Mouse (Mus musculus) CH12.LX (cell line): ENCODE measurements around the gene Mok. TPM values are rescaled to one million over a fixed set of nuclear protein-coding genes. Genes with fewer than 3 reads are reported as not detected.

Experiments used
- DNase-seq: peaks from one replicate; pipeline ENCODE4 v3.0.0-alpha.2; 2013; ENCODE audit errors: extremely low read depth
- H3K27ac ChIP-seq: 2 replicates; pipeline ENCODE4 v1.5.1; 2012; ENCODE audit warnings: low read depth, mild to moderate bottlenecking, control low read depth, moderate library complexity; ENCODE audit not compliant: insufficient read depth
- H3K27me3 ChIP-seq: replicated peaks from 2 replicates; pipeline ENCODE3; 2012; ENCODE audit warnings: inconsistent platforms
- H3K36me3 ChIP-seq, 2 experiments: replicated peaks in 1 of 2; 2 replicates each; pipeline versions ENCODE3 to v1.6.1; 2012; ENCODE audit warnings: inconsistent platforms in 1 of 2, low read length in 1 of 2, mild to moderate bottlenecking in 1 of 2, mixed read lengths in 1 of 2, moderate library complexity in 1 of 2; ENCODE audit not compliant: control insufficient read depth in 1 of 2, insufficient read depth in 1 of 2
- H3K4me1 ChIP-seq, 2 experiments: 2 replicates each; pipeline ENCODE4 v1.6.1; 2012; ENCODE audit warnings: inconsistent platforms in 1 of 2, moderate library complexity in 1 of 2; ENCODE audit not compliant: insufficient read depth in 2 of 2, control insufficient read depth in 1 of 2
- H3K4me2 ChIP-seq: 2 replicates; pipeline ENCODE4 v1.6.1; 2012; ENCODE audit warnings: low read depth, mild to moderate bottlenecking, control low read depth; ENCODE audit not compliant: poor library complexity, insufficient read depth, severe bottlenecking
- H3K4me3 ChIP-seq, 3 experiments: fragments of 150-350 bp in 1 of 3; sonication (generic) in 1 of 3; replicated peaks in 1 of 3; 2 replicates each; pipeline versions ENCODE3 to v1.5.1; 2011 to 2012; ENCODE audit warnings: low read depth in 2 of 3, low read length in 2 of 3, mild to moderate bottlenecking in 2 of 3, moderate library complexity in 2 of 3, control low read depth in 1 of 3, improper control_type of control experiment in 1 of 3, inconsistent platforms in 1 of 3, mixed read lengths in 1 of 3; ENCODE audit not compliant: poor library complexity in 1 of 3
- H3K79me2 ChIP-seq: replicated peaks from 2 replicates; pipeline ENCODE4 v1.6.1; 2012; ENCODE audit warnings: mild to moderate bottlenecking, moderate library complexity; ENCODE audit not compliant: control insufficient read depth, poor library complexity, insufficient read depth, severe bottlenecking; ENCODE audit errors: extremely low read depth
- H3K9ac ChIP-seq: 2 replicates; pipeline ENCODE4 v1.6.1; 2012; ENCODE audit warnings: low read depth, mild to moderate bottlenecking, control low read depth, moderate library complexity; ENCODE audit not compliant: insufficient read depth
- H3K9me3 ChIP-seq: replicated peaks from 2 replicates; pipeline ENCODE3; 2012; ENCODE audit warnings: low read length, inconsistent platforms, mixed read lengths
- BHLHE40 ChIP-seq: IDR thresholded peaks from 2 replicates; pipeline ENCODE4 v1.6.1; 2011; ENCODE audit warnings: mild to moderate bottlenecking, low read depth, low read length, improper control_type of control experiment
- CHD1 ChIP-seq: IDR thresholded peaks from 2 replicates; pipeline ENCODE4 v1.6.1; 2012; ENCODE audit warnings: low read depth, low read length, improper control_type of control experiment, inconsistent platforms
- CHD2 ChIP-seq: IDR thresholded peaks from 2 replicates; pipeline ENCODE4 v1.6.1; 2011; ENCODE audit warnings: low read length, improper control_type of control experiment
- E2F4 ChIP-seq: IDR thresholded peaks from 2 replicates; pipeline ENCODE4 v1.6.1; 2011; ENCODE audit warnings: low read depth, low read length, improper control_type of control experiment; ENCODE audit not compliant: insufficient replicate concordance
- GABPA ChIP-seq: IDR thresholded peaks from 2 replicates; pipeline ENCODE4 v1.6.1; 2012; ENCODE audit warnings: low read depth, low read length, improper control_type of control experiment, inconsistent platforms; ENCODE audit not compliant: insufficient replicate concordance
- JUN ChIP-seq: IDR thresholded peaks from 2 replicates; pipeline ENCODE4 v1.6.1; 2011; ENCODE audit warnings: low read depth, mild to moderate bottlenecking, low read length, improper control_type of control experiment, moderate library complexity; ENCODE audit not compliant: insufficient read depth
- KAT2A ChIP-seq: IDR thresholded peaks from 2 replicates; pipeline ENCODE4 v1.6.1; 2012; ENCODE audit warnings: low read length, improper control_type of control experiment, inconsistent platforms; ENCODE audit not compliant: insufficient replicate concordance
- MAX ChIP-seq: IDR thresholded peaks from 2 replicates; pipeline ENCODE4 v1.6.1; 2011; ENCODE audit warnings: low read length, improper control_type of control experiment
- MEF2A ChIP-seq: IDR thresholded peaks from 2 replicates; pipeline ENCODE4 v1.6.1; 2014; ENCODE audit warnings: low read depth, mild to moderate bottlenecking, inconsistent platforms, low read length, improper control_type of control experiment, borderline replicate concordance
- MYC ChIP-seq: IDR thresholded peaks from 2 replicates; pipeline ENCODE4 v1.6.1; 2011; ENCODE audit warnings: low read depth, mild to moderate bottlenecking, improper control_type of control experiment, low read length
- NELFE ChIP-seq: IDR thresholded peaks from 2 replicates; pipeline ENCODE4 v1.6.1; 2011; ENCODE audit warnings: low read depth, low read length, improper control_type of control experiment
- NRF1 ChIP-seq: IDR thresholded peaks from 2 replicates; pipeline ENCODE4 v1.6.1; 2014; ENCODE audit warnings: low read depth, mild to moderate bottlenecking, inconsistent platforms, low read length, improper control_type of control experiment, moderate library complexity
- POLR2AphosphoS2 ChIP-seq: IDR thresholded peaks from 2 replicates; pipeline ENCODE4 v1.6.1; 2011; ENCODE audit warnings: low read depth, low read length, improper control_type of control experiment
- SIN3A ChIP-seq: IDR thresholded peaks from 2 replicates; pipeline ENCODE4 v1.6.1; 2012; ENCODE audit warnings: low read length, improper control_type of control experiment, inconsistent platforms
- SMC3 ChIP-seq: IDR thresholded peaks from 2 replicates; pipeline ENCODE4 v1.6.1; 2011; ENCODE audit warnings: low read depth, low read length, improper control_type of control experiment
- TBP ChIP-seq: conservative IDR thresholded peaks from 2 replicates; pipeline ENCODE4 v1.6.1; 2011; ENCODE audit warnings: low read depth, low read length, improper control_type of control experiment
- UBTF ChIP-seq: IDR thresholded peaks from 2 replicates; pipeline ENCODE4 v1.6.1; 2012; ENCODE audit warnings: low read depth, mild to moderate bottlenecking, inconsistent platforms, low read length, improper control_type of control experiment, moderate library complexity
- USF2 ChIP-seq: conservative IDR thresholded peaks from 2 replicates; pipeline ENCODE4 v1.6.1; 2011; ENCODE audit warnings: low read depth, low read length, improper control_type of control experiment
- ZMIZ1 ChIP-seq: IDR thresholded peaks from 2 replicates; pipeline ENCODE4 v1.6.1; 2012; ENCODE audit warnings: low read depth, mild to moderate bottlenecking, inconsistent platforms, low read length, improper control_type of control experiment
- dilution Hi-C: fragments of 300-500 bp; cut with MboI; formaldehyde crosslinking; loops from 2 replicates; pipeline ENCODE4 v1.14.3; 2020; ENCODE audit warnings: low sequenced_read_pairs; ENCODE audit not compliant: extremely low pct_unique_long_range_greater_than_20kb, extremely low pct_ligation_motif_present
- in situ Hi-C: fragments of 300-500 bp; cut with MboI; formaldehyde crosslinking; loops from 3 replicates; pipeline ENCODE4 v1.14.3; 2019; ENCODE audit warnings: low sequenced_read_pairs, low pct_ligation_motif_present, low pct_unique_long_range_greater_than_20kb, mixed read lengths
- polyA plus RNA-seq: library from polyadenylated mRNA; unstranded; fragments of >175 nt; gene quantifications from 2 replicates; pipeline ENCODE4 v1.2.1, GENCODE M21; 2012; ENCODE audit warnings: low read depth; ENCODE audit not compliant: insufficient read length
- total RNA-seq, 2 experiments: library from RNA; depleted of rRNA; stranded (reverse); fragments of 300-350 nt in 1 of 2; fragments of >200 nt in 1 of 2; gene quantifications; 2 replicates each; pipeline ENCODE4 v1.2.3; 2012 to 2014

The Mok gene
- total and polyA plus RNA-seq, 3 experiments = 7.1 to 11.0 (median 9.8) TPM

DNA sequence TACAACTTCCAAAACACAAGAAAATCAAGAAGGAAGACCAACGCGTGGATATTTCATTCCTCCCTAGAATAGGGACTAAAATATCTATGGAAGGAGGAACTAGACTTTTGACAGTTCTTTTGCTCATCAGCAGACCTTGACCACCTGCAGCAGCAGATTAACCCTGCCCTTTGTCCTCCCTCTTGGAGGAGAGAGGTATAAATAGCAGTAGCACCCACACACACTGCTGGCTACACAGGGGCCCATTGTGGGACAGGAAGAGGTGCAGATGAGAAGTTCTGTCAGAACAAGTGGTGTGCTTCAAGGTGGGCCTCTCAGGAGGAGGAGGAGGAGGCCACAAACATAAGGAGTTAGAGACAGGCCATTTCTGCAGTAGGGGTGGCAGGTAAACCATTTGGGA is 56.5 kb downstream of the Mok start:
- DNase-seq = no peak
- H3K9ac ChIP-seq = no peak overlapping the region
- no peaks in the 10 kb centered on the region; the same call in 1 of the 2 replicates for H3K79me2 ChIP-seq
- H3K9me3 ChIP-seq = no peaks in the 10 kb centered on the region
- H3K4me3 ChIP-seq = no peak overlapping the region
- H3K4me1 ChIP-seq = peaks cover 0 to 40% of the 10 kb centered on the region in 2 experiments; a peak in 3 of 4 replicates
- H3K4me2 ChIP-seq = no peak overlapping the region
- peaks cover 28 to 70% of the 10 kb centered on the region in 2 experiments for H3K36me3 ChIP-seq
- TF ChIP-seq KAT2A (no peak), JUN (no peak), BHLHE40 (no peak), UBTF (no peak), NELFE (no peak)
- dilution Hi-C loops (no loop called here), in situ Hi-C loops (no loop called here)
- no peak overlapping the region for H3K27ac ChIP-seq
- H3K27me3 ChIP-seq = no peaks in the 10 kb centered on the region

DNA sequence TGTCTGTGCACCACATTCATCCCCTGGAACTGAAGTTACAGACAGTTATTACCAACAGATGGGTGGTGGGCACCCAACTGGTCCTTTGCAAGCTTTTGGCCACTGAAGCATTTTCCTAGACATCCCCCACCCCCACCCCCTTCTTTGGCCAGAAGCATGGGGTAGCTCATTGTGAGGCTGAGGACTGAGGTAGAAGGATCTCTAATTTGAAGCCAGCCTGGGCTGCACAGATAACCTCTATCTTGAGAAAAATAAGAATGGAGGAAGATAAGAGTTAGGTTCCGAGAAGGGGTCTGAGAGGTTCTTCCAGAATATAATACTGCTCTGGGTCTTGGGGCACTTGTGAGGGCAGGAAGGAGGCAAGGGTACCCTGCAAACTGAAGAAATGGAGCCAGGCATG is 58.5 kb downstream of the Mok start:
- no peak for TF ChIP-seq NRF1
- TF ChIP-seq SIN3A = no peak
- no peak for TF ChIP-seq TBP
- no peak for TF ChIP-seq MYC
- TF ChIP-seq CHD2 = no peak
- no peak for TF ChIP-seq MAX
- no peak for TF ChIP-seq ZMIZ1
- no peak for TF ChIP-seq E2F4
- no peak for TF ChIP-seq SMC3
- no peak for TF ChIP-seq USF2
- no peak for TF ChIP-seq CHD1
- no peak for TF ChIP-seq GABPA
- no peak for TF ChIP-seq POLR2AphosphoS2
- no peak for TF ChIP-seq MEF2A
- no peak for DNase-seq
- in situ Hi-C loops (no loop called here), dilution Hi-C loops (no loop called here)
- Histone ChIP-seq H3K9ac (no peak overlapping the region), H3K4me2 (no peak overlapping the region), H3K4me1 (peaks cover 7 to 59% of the 10 kb centered on the region in 2 experiments), H3K4me3 (no peak overlapping the region), H3K79me2 (no peaks in the 10 kb centered on the region; the same call in 1 of the 2 replicates), H3K27me3 (no peaks in the 10 kb centered on the region), H3K27ac (no peak overlapping the region), H3K9me3 (no peaks in the 10 kb centered on the region), H3K36me3 (peaks cover 25 to 60% of the 10 kb centered on the region in 2 experiments)
